Mouse (Mus musculus): ENCODE results near the gene Inpp5k. TPM values are rescaled to one million over a fixed set of nuclear protein-coding genes. Genes with fewer than 3 reads are reported as not detected.

Inpp5k gene
- polyA plus RNA-seq, 1 experiment from 2014 or later = 16.5 TPM

GRCm38 (mm10) chr11:75624102-75624554 is 6.7 kb upstream of the Inpp5k start:
- Histone ChIP-seq H3K27me3 (replicated peaks; ENCODE audit: low read depth, poor library complexity, severe bottlenecking) (no peaks in the 10 kb centered on the region), H3K4me1 (no peaks in the 10 kb centered on the region), H3K27ac (replicated peaks) (no peak overlapping the region), H3K36me3 (replicated peaks) (peaks cover 79% of the 10 kb centered on the region), H3K9me3 (no peaks in the 10 kb centered on the region), H3K4me3 (no peak overlapping the region)
- WGBS = 76% methylated on average over 2 of the region's 2 CpGs
- no peak for DNase-seq (ENCODE audit: low spot score)

GRCm38 (mm10) chr11:75625820-75626219 is 5.0 kb upstream of the Inpp5k start:
- Histone ChIP-seq H3K27ac (replicated peaks) (no peak overlapping the region), H3K4me3 (no peak overlapping the region), H3K36me3 (replicated peaks) (peaks cover 62% of the 10 kb centered on the region), H3K27me3 (replicated peaks; ENCODE audit: low read depth, poor library complexity, severe bottlenecking) (no peaks in the 10 kb centered on the region), H3K9me3 (no peaks in the 10 kb centered on the region), H3K4me1 (peaks cover 9% of the 10 kb centered on the region)
- 97% methylated on average over 4 of the region's 4 CpGs for WGBS
- DNase-seq (ENCODE audit: low spot score) = no peak

- no peak for DNase-seq (ENCODE audit: low spot score)
- Histone ChIP-seq H3K4me1 (peaks cover 30% of the 10 kb centered on the region), H3K36me3 (replicated peaks) (peaks cover 32% of the 10 kb centered on the region), H3K9me3 (no peaks in the 10 kb centered on the region), H3K4me3 (peak overlapping the region; percentile 82), H3K27me3 (replicated peaks; ENCODE audit: low read depth, poor library complexity, severe bottlenecking) (no peaks in the 10 kb centered on the region), H3K27ac (replicated peaks) (peak overlapping the region; percentile 78)
- WGBS = 25% methylated on average over 5 of the region's 5 CpGs
These were observed 690 bp upstream of the Inpp5k start for GRCm38 (mm10) chr11:75630098-75630497.

- H3K27me3 ChIP-seq (replicated peaks; ENCODE audit: low read depth, poor library complexity, severe bottlenecking) = no peaks in the 10 kb centered on the region
- peak; percentile 19 for DNase-seq (ENCODE audit: low spot score)
- peaks cover 17% of the 10 kb centered on the region for H3K36me3 ChIP-seq (replicated peaks)
- no peaks in the 10 kb centered on the region for H3K9me3 ChIP-seq
- 13% methylated on average over 13 of the region's 13 CpGs for WGBS
- peak overlapping the region; percentile 82 for H3K4me3 ChIP-seq
- H3K27ac ChIP-seq (replicated peaks) = no peak overlapping the region
- peaks cover 37% of the 10 kb centered on the region for H3K4me1 ChIP-seq
These were observed 905 bp downstream of the Inpp5k start for GRCm38 (mm10) chr11:75631561-75632225.

- Histone ChIP-seq H3K36me3 (replicated peaks) (peaks cover 14% of the 10 kb centered on the region), H3K27me3 (replicated peaks; ENCODE audit: low read depth, poor library complexity, severe bottlenecking) (no peaks in the 10 kb centered on the region), H3K9me3 (no peaks in the 10 kb centered on the region), H3K4me1 (peaks cover 37% of the 10 kb centered on the region), H3K27ac (replicated peaks) (no peak overlapping the region), H3K4me3 (no peak overlapping the region)
- DNase-seq (ENCODE audit: low spot score) = no peak
- 90% methylated on average over 5 of the region's 5 CpGs for WGBS
These were observed 2.1 kb downstream of the Inpp5k start for GRCm38 (mm10) chr11:75632921-75633320.

- H3K4me3 ChIP-seq = no peak overlapping the region
- no peak overlapping the region for H3K27ac ChIP-seq (replicated peaks)
- no peaks in the 10 kb centered on the region for H3K9me3 ChIP-seq
- no peaks in the 10 kb centered on the region for H3K27me3 ChIP-seq (replicated peaks; ENCODE audit: low read depth, poor library complexity, severe bottlenecking)
- peaks cover 15% of the 10 kb centered on the region for H3K36me3 ChIP-seq (replicated peaks)
- no peak for DNase-seq (ENCODE audit: low spot score)
- WGBS = 79% methylated on average over 3 of the region's 3 CpGs
- peaks cover 32% of the 10 kb centered on the region for H3K4me1 ChIP-seq
These were observed 4.0 kb downstream of the Inpp5k start for GRCm38 (mm10) chr11:75634801-75635200.

- Histone ChIP-seq H3K27me3 (replicated peaks; ENCODE audit: low read depth, poor library complexity, severe bottlenecking) (no peaks in the 10 kb centered on the region), H3K36me3 (replicated peaks) (peaks cover 15% of the 10 kb centered on the region), H3K4me1 (peaks cover 28% of the 10 kb centered on the region), H3K27ac (replicated peaks) (0 out of 2 replicates have a peak overlapping the region, but pooled peaks have one; percentile 4), H3K4me3 (no peak overlapping the region), H3K9me3 (no peaks in the 10 kb centered on the region)
- DNase-seq (ENCODE audit: low spot score) = no peak
- 69% methylated on average over 11 of the region's 11 CpGs for WGBS
These were observed 4.5 kb downstream of the Inpp5k start for GRCm38 (mm10) chr11:75635315-75635714.

- H3K4me3 ChIP-seq = no peak overlapping the region
- 84% methylated on average over 5 of the region's 5 CpGs for WGBS
- peaks cover 11% of the 10 kb centered on the region for H3K36me3 ChIP-seq (replicated peaks)
- H3K4me1 ChIP-seq = peaks cover 7% of the 10 kb centered on the region; the same call in 1 of the 2 replicates
- no peak overlapping the region for H3K27ac ChIP-seq (replicated peaks)
- no peaks in the 10 kb centered on the region for H3K9me3 ChIP-seq
- H3K27me3 ChIP-seq (replicated peaks; ENCODE audit: low read depth, poor library complexity, severe bottlenecking) = no peaks in the 10 kb centered on the region
- no peak for DNase-seq (ENCODE audit: low spot score)
These were observed 12.5 kb downstream of the Inpp5k start for GRCm38 (mm10) chr11:75643323-75643722.

- peaks cover 8% of the 10 kb centered on the region; the same call in 1 of the 2 replicates for H3K4me1 ChIP-seq
- no peaks in the 10 kb centered on the region for H3K9me3 ChIP-seq
- H3K27me3 ChIP-seq (replicated peaks; ENCODE audit: low read depth, poor library complexity, severe bottlenecking) = no peaks in the 10 kb centered on the region
- H3K27ac ChIP-seq (replicated peaks) = no peak overlapping the region
- H3K4me3 ChIP-seq = no peak overlapping the region
- WGBS = 89% methylated on average over 9 of the region's 9 CpGs
- no peak for DNase-seq (ENCODE audit: low spot score)
- peaks cover 6% of the 10 kb centered on the region; the same call in 1 of the 2 replicates for H3K36me3 ChIP-seq (replicated peaks)
These were observed 13.9 kb downstream of the Inpp5k start for GRCm38 (mm10) chr11:75644684-75645083.

GRCm38 (mm10) chr11:75647681-75648211 is 17.0 kb downstream of the Inpp5k start:
- Histone ChIP-seq H3K27me3 (replicated peaks; ENCODE audit: low read depth, poor library complexity, severe bottlenecking) (peaks cover 9% of the 10 kb centered on the region), H3K9me3 (no peaks in the 10 kb centered on the region), H3K4me3 (no peak overlapping the region), H3K36me3 (replicated peaks) (peaks cover 6% of the 10 kb centered on the region; the same call in 1 of the 2 replicates), H3K4me1 (peaks cover 34% of the 10 kb centered on the region), H3K27ac (replicated peaks) (0 out of 2 replicates have a peak overlapping the region, but pooled peaks have one; percentile 14)
- 72% methylated on average over 6 of the region's 6 CpGs for WGBS
- DNase-seq (ENCODE audit: low spot score) = no peak

GRCm38 (mm10) chr11:75649155-75649561 is 18.4 kb downstream of the Inpp5k start:
- 69% methylated on average over 4 of the region's 4 CpGs for whole genome bisulfite sequencing
- Histone ChIP-seq H3K4me3 (no peak overlapping the region), H3K27ac (replicated peaks) (no peak overlapping the region), H3K27me3 (replicated peaks; ENCODE audit: low read depth, poor library complexity, severe bottlenecking) (peaks cover 23% of the 10 kb centered on the region), H3K9me3 (no peaks in the 10 kb centered on the region), H3K4me1 (peaks cover 47% of the 10 kb centered on the region), H3K36me3 (replicated peaks) (peaks cover 6% of the 10 kb centered on the region; the same call in 1 of the 2 replicates)
- DNase-seq (ENCODE audit: low spot score) = no peak

- 0 out of 2 replicates have a peak, but pooled peaks cover 2% of the 10 kb centered on the region for H3K36me3 ChIP-seq (replicated peaks)
- peak within 1 kb of the TSS; percentile 73 for H3K4me3 ChIP-seq
- peaks cover 58% of the 10 kb centered on the region for H3K4me1 ChIP-seq
- peaks cover 35% of the 10 kb centered on the region for H3K27me3 ChIP-seq (replicated peaks; ENCODE audit: low read depth, poor library complexity, severe bottlenecking)
- H3K9me3 ChIP-seq = no peaks in the 10 kb centered on the region
- H3K27ac ChIP-seq (replicated peaks) = peak within 1 kb of the TSS; percentile 85
- DNase-seq (ENCODE audit: low spot score) = peak; percentile 14
- WGBS = 65% methylated on average over 7 of the region's 7 CpGs
These were observed 19.5 kb downstream of the Inpp5k start, which contains the start of gene Myo1c for GRCm38 (mm10) chr11:75650311-75650710. Myo1c (plus strand) TSS chr11:75650504.

- Histone ChIP-seq H3K9me3 (no peaks in the 10 kb centered on the region), H3K27ac (replicated peaks) (peak overlapping the region; percentile 85), H3K36me3 (replicated peaks) (0 out of 2 replicates have a peak, but pooled peaks cover 2% of the 10 kb centered on the region), H3K4me3 (peak overlapping the region; percentile 73), H3K4me1 (peaks cover 65% of the 10 kb centered on the region), H3K27me3 (replicated peaks; ENCODE audit: low read depth, poor library complexity, severe bottlenecking) (peaks cover 39% of the 10 kb centered on the region)
- no peak for DNase-seq (ENCODE audit: low spot score)
- 44% methylated on average over 13 of the region's 13 CpGs for WGBS
These were observed 20.2 kb downstream of the Inpp5k start for GRCm38 (mm10) chr11:75650958-75651425.
